ENCODE assay signal across 12 mouse cellular contexts in genomic region chr3:132628741-132629140, GRCm38 (mm10). TPM values are rescaled to one million over a fixed set of nuclear protein-coding genes. Genes with fewer than 3 reads are reported as not detected.
DNase-seq lines count a peak whose midpoint lies in the region; ATAC-seq and TF ChIP-seq lines count a peak whose summit lies in the region.
"Had no signal": no experiment of that assay in that cellular context is flagged by ENCODE, and none has a peak within 500 bp of the region (broad histone marks: within the 10 kb centered on the region; RNA-seq: fewer than 3 reads in every experiment).

No protein-coding gene starts in this region.

- DNase-seq in kidney, postnatal 0 days (ENCODE audit: low spot score) = peak; percentile 58
- DNase-seq in kidney, postnatal 25 days = no peak
- DNase-seq in ES-CJ7 (ENCODE audit: low read depth, low spot score) = peak; percentile 16
- DNase-seq in brain, adult 2 months (ENCODE audit: low read depth, low spot score) = peak; percentile 62
- DNase-seq in limb, embryonic 14.5 days (ENCODE audit: low spot score) = peak; percentile 41
- DNase-seq in adrenal gland, adult 8-10 months = no peak
- DNase-seq in cerebellum, postnatal 25 days = no peak
- DNase-seq: gastrocnemius, postnatal 14 days had no signal

- ATAC-seq in kidney, postnatal 0 days (replicated peaks; ENCODE audit: low FRiP score, low read depth) = no peak
- ATAC-seq in limb, embryonic 14.5 days (ENCODE audit: low FRiP score, low read depth) = no peak
- ATAC-seq in neural tube, embryonic 15.5 days (ENCODE audit: low FRiP score) = no peak

- H3K36me3 ChIP-seq in kidney, postnatal 0 days (ENCODE audit: insufficient read depth, low read length) = no peaks in the 10 kb centered on the region
- no peaks in the 10 kb centered on the region for H3K36me3 ChIP-seq in limb, embryonic 14.5 days (ENCODE audit: control insufficient read depth, insufficient read depth, low read length)
- H3K36me3 ChIP-seq in neural tube, embryonic 15.5 days = no peaks in the 10 kb centered on the region
- H3K36me3 ChIP-seq: embryonic facial prominence, embryonic 12.5 days; limb, embryonic 12.5 days; neural tube, embryonic 12.5 days had no signal

- H3K27ac ChIP-seq in kidney, postnatal 0 days = no peak overlapping the region
- no peak overlapping the region for H3K27ac ChIP-seq in limb, embryonic 14.5 days (replicated peaks; ENCODE audit: low read depth, low read length)
- H3K27ac ChIP-seq in neural tube, embryonic 15.5 days (replicated peaks) = no peak overlapping the region
- H3K27ac ChIP-seq: embryonic facial prominence, embryonic 12.5 days; limb, embryonic 12.5 days; neural tube, embryonic 12.5 days had no signal

- H3K9ac ChIP-seq in kidney, postnatal 0 days (ENCODE audit: low read depth, low read length) = no peak overlapping the region
- H3K9ac ChIP-seq in limb, embryonic 14.5 days (ENCODE audit: low read depth, low read length, severe bottlenecking) = no peak overlapping the region
- no peak overlapping the region for H3K9ac ChIP-seq in neural tube, embryonic 15.5 days (replicated peaks)
- H3K9ac ChIP-seq: embryonic facial prominence, embryonic 12.5 days; limb, embryonic 12.5 days; neural tube, embryonic 12.5 days had no signal

- H3K27me3 ChIP-seq in kidney, postnatal 0 days (ENCODE audit: insufficient read depth, low read length) = no peaks in the 10 kb centered on the region
- H3K27me3 ChIP-seq in limb, embryonic 14.5 days (ENCODE audit: control insufficient read depth, insufficient read depth, low read length) = no peaks in the 10 kb centered on the region
- H3K27me3 ChIP-seq in neural tube, embryonic 15.5 days (replicated peaks) = no peaks in the 10 kb centered on the region
- H3K27me3 ChIP-seq: embryonic facial prominence, embryonic 12.5 days; limb, embryonic 12.5 days; neural tube, embryonic 12.5 days had no signal

- 36% methylated on average over 8 of the region's 8 CpGs for WGBS in kidney, postnatal 0 days
- 41% methylated on average over 8 of the region's 8 CpGs for WGBS in limb, embryonic 14.5 days
- WGBS in neural tube, embryonic 15.5 days = 59% methylated on average over 8 of the region's 8 CpGs

- TF ChIP-seq CTCF in kidney, postnatal 0 days (IDR thresholded peaks at IDR 0.05; ENCODE audit: low read depth) = peak; percentile 55

- H3K4me1 ChIP-seq in kidney, postnatal 0 days (replicated peaks; ENCODE audit: insufficient read depth, low read length) = no peaks in the 10 kb centered on the region
- no peaks in the 10 kb centered on the region for H3K4me1 ChIP-seq in limb, embryonic 14.5 days (ENCODE audit: control insufficient read depth, insufficient read depth, low read length)
- no peaks in the 10 kb centered on the region for H3K4me1 ChIP-seq in neural tube, embryonic 15.5 days
- H3K4me1 ChIP-seq: embryonic facial prominence, embryonic 12.5 days; limb, embryonic 12.5 days; neural tube, embryonic 12.5 days had no signal

- H3K4me2 ChIP-seq in kidney, postnatal 0 days (ENCODE audit: low read length) = no peak overlapping the region
- no peak overlapping the region for H3K4me2 ChIP-seq in limb, embryonic 14.5 days (replicated peaks; ENCODE audit: low read depth, low read length, severe bottlenecking)
- H3K4me2 ChIP-seq in neural tube, embryonic 15.5 days = no peak overlapping the region
- H3K4me2 ChIP-seq: embryonic facial prominence, embryonic 12.5 days; limb, embryonic 12.5 days; neural tube, embryonic 12.5 days had no signal

- no peaks in the 10 kb centered on the region for H3K9me3 ChIP-seq in kidney, postnatal 0 days (replicated peaks; ENCODE audit: low read length)
- no peaks in the 10 kb centered on the region for H3K9me3 ChIP-seq in limb, embryonic 14.5 days (ENCODE audit: control insufficient read depth, low read length)
- H3K9me3 ChIP-seq in neural tube, embryonic 15.5 days (replicated peaks) = no peaks in the 10 kb centered on the region
- H3K9me3 ChIP-seq: embryonic facial prominence, embryonic 12.5 days; limb, embryonic 12.5 days; neural tube, embryonic 12.5 days had no signal

- H3K4me3 ChIP-seq in kidney, postnatal 0 days (replicated peaks; ENCODE audit: low read depth, low read length) = no peak overlapping the region
- no peak overlapping the region for H3K4me3 ChIP-seq in limb, embryonic 14.5 days (replicated peaks; ENCODE audit: low read length)
- H3K4me3 ChIP-seq in neural tube, embryonic 15.5 days (replicated peaks) = no peak overlapping the region
- H3K4me3 ChIP-seq: embryonic facial prominence, embryonic 12.5 days; limb, embryonic 12.5 days; neural tube, embryonic 12.5 days had no signal

- TF ChIP-seq POLR2A in limb, embryonic 14.5 days (IDR thresholded peaks at IDR 0.05; ENCODE audit: borderline replicate concordance, extremely low read depth, insufficient read depth, insufficient read length) = no peak

RNA-seq across cellular contexts. Expression of gene Gimd1, which starts 0.9 kb away (rescaled TPM):
- polyA plus RNA-seq in kidney, postnatal 0 days (2015; fragmentation: Nextera tagmentation; extraction: Ambion mirVana) = 2.3 and 2.9 TPM in 2 replicates
- polyA plus RNA-seq in limb, embryonic 14.5 days (2012; rRNA removed) = not detected in 2 replicates
- polyA plus RNA-seq in limb, embryonic 14.5 days (2014; fragmentation: Nextera tagmentation; extraction: Ambion mirVana) = not detected in 2 replicates
- not detected for total RNA-seq in adrenal gland, adult 8-10 months (2022)
- polyA plus RNA-seq in neural tube, embryonic 15.5 days (2015; fragmentation: Nextera tagmentation; extraction: Ambion mirVana) = 0.11 TPM in 1 of 2 replicates, not detected in the other
- total RNA-seq: gastrocnemius, postnatal 14 days had no signal
- polyA plus RNA-seq: embryonic facial prominence, embryonic 12.5 days; limb, embryonic 12.5 days; neural tube, embryonic 12.5 days had no signal

RNA-seq across cellular contexts. Expression of gene Tbck, which starts 55.2 kb away (rescaled TPM):
- 19.6 and 19.8 TPM in 2 replicates for polyA plus RNA-seq in kidney, postnatal 0 days (2015; fragmentation: Nextera tagmentation; extraction: Ambion mirVana)
- polyA plus RNA-seq in limb, embryonic 14.5 days (2012; rRNA removed) = 7.4 and 7.9 TPM in 2 replicates
- polyA plus RNA-seq in limb, embryonic 14.5 days (2014; fragmentation: Nextera tagmentation; extraction: Ambion mirVana) = 19.1 and 22.1 TPM in 2 replicates
- total RNA-seq in adrenal gland, adult 8-10 months (2022) = 10 to 100 TPM; 21.0 to 27.6 (median 26.0) TPM
- polyA plus RNA-seq in neural tube, embryonic 15.5 days (2015; fragmentation: Nextera tagmentation; extraction: Ambion mirVana) = 30.8 and 32.2 TPM in 2 replicates

RNA-seq across cellular contexts. Expression of gene Aimp1, which starts 55.4 kb away (rescaled TPM):
- polyA plus RNA-seq in kidney, postnatal 0 days (2015; fragmentation: Nextera tagmentation; extraction: Ambion mirVana) = 77.2 and 78.1 TPM in 2 replicates
- 47.8 and 90.4 TPM in 2 replicates for polyA plus RNA-seq in limb, embryonic 14.5 days (2012; rRNA removed)
- 85.0 and 89.1 TPM in 2 replicates for polyA plus RNA-seq in limb, embryonic 14.5 days (2014; fragmentation: Nextera tagmentation; extraction: Ambion mirVana)
- 10 to 100 TPM; 48.3 to 57.7 (median 56.0) TPM for total RNA-seq in adrenal gland, adult 8-10 months (2022)
- polyA plus RNA-seq in neural tube, embryonic 15.5 days (2015; fragmentation: Nextera tagmentation; extraction: Ambion mirVana) = 57.2 and 63.2 TPM in 2 replicates

Comparison
In these comparisons a context has a peak if more than half of its experiments do, and no peak if none do; other contexts are left out.
1. DNase-seq: peak in kidney, postnatal 0 days (single experiment), ES-CJ7 (single experiment), brain, adult 2 months (single experiment) and limb, embryonic 14.5 days (single experiment); none in kidney, postnatal 25 days (0 of 2), adrenal gland, adult 8-10 months (single experiment) and cerebellum, postnatal 25 days (0 of 2).